In the genomic region with DNA sequence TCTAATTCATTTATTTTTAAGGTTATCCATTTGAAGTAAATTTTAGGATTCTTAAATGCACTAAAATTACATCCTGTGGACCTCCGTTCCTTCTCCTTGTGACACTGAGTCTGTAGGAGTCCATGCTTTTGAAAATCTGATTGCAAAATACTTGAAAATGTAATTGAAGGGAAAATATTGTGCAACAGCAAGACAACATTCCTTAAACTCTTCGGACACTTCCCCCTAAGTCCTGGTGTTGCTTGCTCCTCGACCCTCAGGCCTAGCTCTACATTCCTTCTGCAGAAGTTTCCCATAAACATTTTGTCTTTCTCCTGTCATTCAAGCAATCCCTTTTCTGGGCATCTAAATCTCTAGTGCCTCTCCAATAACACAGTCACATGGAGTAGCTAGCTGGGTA, we compare ENCODE assay signal across 23 mouse cellular contexts.
DNase-seq lines count a peak whose midpoint lies in the region; ATAC-seq lines count a peak whose summit lies in the region.
"Had no signal": no experiment of that assay in that cellular context is flagged by ENCODE, and none has a peak within 500 bp of the region (broad histone marks: within the 10 kb centered on the region; RNA-seq: fewer than 3 reads in every experiment).

No protein-coding gene starts in this region.

- ATAC-seq in kidney, embryonic 14.5 days (ENCODE audit: low FRiP score, low TSS enrichment) = no peak
- ATAC-seq in lung, embryonic 15.5 days (ENCODE audit: borderline replicate concordance, extremely low read depth, low FRiP score, low TSS enrichment) = peak; percentile 73
- ATAC-seq: forebrain, embryonic 16.5 days; intestine, postnatal 0 days had no signal

- H3K27me3 ChIP-seq in kidney, embryonic 14.5 days (ENCODE audit: control insufficient read depth, insufficient read depth, low read length) = no peaks in the 10 kb centered on the region
- H3K27me3 ChIP-seq in lung, embryonic 15.5 days = no peaks in the 10 kb centered on the region
- H3K27me3 ChIP-seq: hindbrain, embryonic 12.5 days; limb, embryonic 13.5 days; midbrain, embryonic 12.5 days had no signal

- no peak for DNase-seq in kidney, adult 18-20 months
- DNase-seq in lung, postnatal 4 days = no peak
- peak; percentile 60 for DNase-seq in NIH3T3 (ENCODE audit: low read depth)
- peak; percentile 28 for DNase-seq in lung, postnatal 36 days
- no peak for DNase-seq in cerebellum, adult 8-10 months
- no peak for DNase-seq in cerebellum, postnatal 36 days
- DNase-seq: adrenal gland, postnatal 25 days; cerebellum, adult 9-11 months; gastrocnemius, postnatal 10 days; heart, adult 2 months; heart, postnatal 10 days; kidney, postnatal 36 days; right cerebral cortex, postnatal 14 days had no signal

- no peaks in the 10 kb centered on the region for H3K36me3 ChIP-seq in kidney, embryonic 14.5 days (ENCODE audit: control insufficient read depth, insufficient read depth, low read length)
- no peaks in the 10 kb centered on the region for H3K36me3 ChIP-seq in lung, embryonic 15.5 days
- H3K36me3 ChIP-seq: embryonic facial prominence, embryonic 10.5 days; forebrain, embryonic 10.5 days; hindbrain, embryonic 12.5 days; limb, embryonic 13.5 days; midbrain, embryonic 12.5 days had no signal

- no peaks in the 10 kb centered on the region; the same call in 1 of the 2 replicates for H3K4me1 ChIP-seq in kidney, embryonic 14.5 days (ENCODE audit: control insufficient read depth, insufficient read depth, low read length)
- peaks cover 20% of the 10 kb centered on the region for H3K4me1 ChIP-seq in lung, embryonic 15.5 days
- H3K4me1 ChIP-seq: forebrain, embryonic 10.5 days; hindbrain, embryonic 12.5 days; midbrain, embryonic 12.5 days had no signal

- H3K4me3 ChIP-seq in kidney, embryonic 14.5 days (ENCODE audit: low read length) = no peak overlapping the region
- no peak overlapping the region for H3K4me3 ChIP-seq in lung, embryonic 15.5 days
- H3K4me3 ChIP-seq: embryonic facial prominence, embryonic 10.5 days; forebrain, embryonic 10.5 days; heart, adult 2 months; hindbrain, embryonic 12.5 days; limb, embryonic 13.5 days; midbrain, embryonic 12.5 days had no signal

- H3K9me3 ChIP-seq in kidney, embryonic 14.5 days (ENCODE audit: control insufficient read depth, low read length) = no peaks in the 10 kb centered on the region
- H3K9me3 ChIP-seq in lung, embryonic 15.5 days = no peaks in the 10 kb centered on the region
- H3K9me3 ChIP-seq: embryonic facial prominence, embryonic 10.5 days; forebrain, embryonic 10.5 days; hindbrain, embryonic 12.5 days; limb, embryonic 13.5 days; midbrain, embryonic 12.5 days had no signal

- H3K9ac ChIP-seq in kidney, embryonic 14.5 days (ENCODE audit: low read depth, low read length) = no peak overlapping the region
- no peak overlapping the region for H3K9ac ChIP-seq in lung, embryonic 15.5 days
- H3K9ac ChIP-seq: hindbrain, embryonic 12.5 days; limb, embryonic 13.5 days; liver, embryonic 14.5 days; midbrain, embryonic 12.5 days had no signal

- 0 out of 2 replicates have a peak overlapping the region, but pooled peaks have one; percentile 12 for H3K27ac ChIP-seq in kidney, embryonic 14.5 days (ENCODE audit: low read depth, low read length)
- peak overlapping the region; percentile 77 for H3K27ac ChIP-seq in lung, embryonic 15.5 days
- H3K27ac ChIP-seq: embryonic facial prominence, embryonic 10.5 days; forebrain, embryonic 10.5 days; heart, adult 2 months; hindbrain, embryonic 12.5 days; limb, embryonic 13.5 days; liver, embryonic 14.5 days; midbrain, embryonic 12.5 days had no signal

- no peak overlapping the region for H3K4me2 ChIP-seq in kidney, embryonic 14.5 days (replicated peaks; ENCODE audit: low read depth, low read length)
- H3K4me2 ChIP-seq in lung, embryonic 15.5 days = no peak overlapping the region
- H3K4me2 ChIP-seq: hindbrain, embryonic 12.5 days; limb, embryonic 13.5 days; midbrain, embryonic 12.5 days had no signal

- WGBS in kidney, embryonic 14.5 days = 59% methylated on average over 3 of the region's 3 CpGs
- 36% methylated on average over 3 of the region's 3 CpGs for WGBS in lung, embryonic 15.5 days

Comparison
In these comparisons a context has a peak if more than half of its experiments do, and no peak if none do; other contexts are left out.
1. DNase-seq: peak in NIH3T3 (single experiment) and lung, postnatal 36 days (single experiment); none in kidney, adult 18-20 months (single experiment), lung, postnatal 4 days (0 of 2), cerebellum, adult 8-10 months (single experiment) and cerebellum, postnatal 36 days (0 of 2).